Comparison of ENCODE assay signal across 8 mouse cellular contexts in the genomic region with DNA sequence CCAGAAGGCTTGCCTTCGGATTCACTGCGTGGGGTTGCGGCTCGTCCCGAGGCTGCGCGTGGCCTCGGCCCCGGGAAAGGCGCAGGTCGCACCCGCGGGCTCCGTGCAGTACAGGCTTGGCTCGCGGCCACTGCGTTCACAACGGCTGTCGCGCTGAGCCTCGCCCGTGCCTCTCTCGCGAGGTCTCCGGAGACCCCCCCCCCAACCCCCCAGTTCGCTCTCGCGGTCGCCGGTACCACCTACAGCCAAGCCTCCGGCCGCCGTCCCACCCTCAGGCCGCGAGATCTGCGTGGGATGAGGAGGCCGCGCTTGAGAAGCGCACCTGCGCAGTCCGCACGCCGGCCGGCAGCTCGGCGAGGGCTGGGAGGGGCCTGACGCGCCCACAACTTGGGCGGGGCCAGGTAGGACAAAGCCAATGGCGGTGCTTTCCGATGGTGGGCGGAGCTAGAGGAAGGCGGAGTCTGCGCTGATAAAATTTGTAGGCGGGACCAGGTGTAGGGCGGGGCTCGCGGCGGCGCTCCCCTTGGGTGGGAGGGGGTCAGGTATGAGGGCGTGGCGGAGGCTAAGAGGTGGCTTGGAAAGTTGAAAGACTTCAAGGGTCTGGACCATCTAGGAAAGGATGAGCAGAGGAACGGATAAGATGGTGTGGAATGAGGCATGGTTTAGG. TPM values are rescaled to one million over a fixed set of nuclear protein-coding genes. Genes with fewer than 3 reads are reported as not detected.
DNase-seq lines count a peak whose midpoint lies in the region; ATAC-seq and TF ChIP-seq lines count a peak whose summit lies in the region.

No protein-coding gene starts in this region.

- H3K9me3 ChIP-seq in hindbrain, postnatal 0 days (ENCODE audit: low read length) = no peaks in the 10 kb centered on the region

- peak overlapping the region; percentile 84 for H3K27ac ChIP-seq in hindbrain, postnatal 0 days
- H3K27ac ChIP-seq in left cerebral cortex, adult 2 months = peak overlapping the region; percentile 92

- no peaks in the 10 kb centered on the region for H3K27me3 ChIP-seq in hindbrain, postnatal 0 days (ENCODE audit: insufficient read depth, low read length)

- H3K9ac ChIP-seq in hindbrain, postnatal 0 days (replicated peaks; ENCODE audit: low read length) = peak overlapping the region; percentile 93

- H3K4me3 ChIP-seq in hindbrain, postnatal 0 days (ENCODE audit: low read length) = peak overlapping the region; percentile 80
- peak overlapping the region; percentile 89 for H3K4me3 ChIP-seq in left cerebral cortex, adult 2 months

- under 1% methylated on average over 60 of the region's 63 CpGs for WGBS in hindbrain, postnatal 0 days

- DNase-seq in T-cell, adult 2 months (ENCODE audit: low spot score) = peak; percentile 93
- peak; percentile 94 to 96 for DNase-seq in cerebellum, postnatal 36 days
- DNase-seq in gastrocnemius, adult 18-20 months (ENCODE audit: low spot score) = peak; percentile 90
- peak; percentile 95 for DNase-seq in hindbrain, postnatal 0 days (ENCODE audit: low spot score)
- DNase-seq in left cerebral cortex, adult 2 months (ENCODE audit: extremely low spot score in 1 of 2, low spot score in 2 of 2) = peak; percentile 88 to 90
- peak; percentile 88 for DNase-seq in right cerebral cortex, adult 2 months (ENCODE audit: low spot score in 2 of 2)
- peak; percentile 91 for DNase-seq in urinary bladder, postnatal 14 days (ENCODE audit: low spot score)

- peak; percentile 97 for ATAC-seq in hindbrain, postnatal 0 days
- ATAC-seq in megakaryocyte, adult 5-6 weeks (ENCODE audit: poor library complexity, severe bottlenecking) = peak; percentile 90

- peak overlapping the region; percentile 87 for H3K4me2 ChIP-seq in hindbrain, postnatal 0 days (ENCODE audit: low read depth, low read length)

- intact Hi-C loops in left cerebral cortex, adult 2 months (cut with DNase I) = no loop called here

- peaks cover 16% of the 10 kb centered on the region for H3K4me1 ChIP-seq in hindbrain, postnatal 0 days (ENCODE audit: insufficient read depth, low read length)

- no peak for TF ChIP-seq CTCF in hindbrain, postnatal 0 days (IDR thresholded peaks at IDR 0.05; ENCODE audit: low read depth)
- no peak for TF ChIP-seq CTCF in left cerebral cortex, adult 2 months (IDR thresholded peaks at IDR 0.05)

- no peaks in the 10 kb centered on the region for H3K36me3 ChIP-seq in hindbrain, postnatal 0 days (ENCODE audit: insufficient read depth, low read length)

RNA-seq across cellular contexts. Expression of gene Dgke, which starts 6.1 kb away (rescaled TPM):
- total RNA-seq in gastrocnemius, adult 18-20 months (2021) = 1 to 10 TPM; 2.7 to 3.0 TPM
- 32.6 and 33.5 TPM in 2 replicates for total RNA-seq in hindbrain, postnatal 0 days (2014; rRNA removed)
- polyA plus RNA-seq in hindbrain, postnatal 0 days (2015; fragmentation: Nextera tagmentation; extraction: Ambion mirVana) = 14.6 and 14.7 TPM in 2 replicates
- total RNA-seq in left cerebral cortex, adult 2 months (2021) = 10 to 100 TPM; 52.8 to 57.0 TPM
- 1.1 and 1.3 TPM in 2 replicates for total RNA-seq in megakaryocyte, adult 5-6 weeks (2015)
- 2.6 and 2.7 TPM in 2 replicates for total RNA-seq in megakaryocyte, adult 5-6 weeks (2017)

RNA-seq across cellular contexts. Expression of gene Gm525, which starts 13.1 kb away (rescaled TPM):
- total RNA-seq in gastrocnemius, adult 18-20 months (2021) = not detected
- not detected in 2 replicates for total RNA-seq in hindbrain, postnatal 0 days (2014; rRNA removed)
- polyA plus RNA-seq in hindbrain, postnatal 0 days (2015; fragmentation: Nextera tagmentation; extraction: Ambion mirVana) = 0.48 and 0.63 TPM in 2 replicates
- under 1 TPM in 1 of 2 experiments, not detected in 1; 0.95 TPM for total RNA-seq in left cerebral cortex, adult 2 months (2021)
- total RNA-seq in megakaryocyte, adult 5-6 weeks (2015) = not detected in 2 replicates
- not detected in 2 replicates for total RNA-seq in megakaryocyte, adult 5-6 weeks (2017)

Comparison
In these comparisons a context has a peak if more than half of its experiments do, and no peak if none do; other contexts are left out.
1. Peak in every context shown above with its lines: DNase-seq, ATAC-seq, H3K4me3 ChIP-seq and H3K27ac ChIP-seq.